Mouse (Mus musculus) spleen, postnatal 4 days (tissue): ENCODE results near the gene Cox5a.

Experiments
- DNase-seq, 2 experiments: peaks; one replicate each; pipeline ENCODE4 v3.0.0; 2022; ENCODE audit warnings: low spot score in 2 of 2

Gene Cox5a

DNA sequence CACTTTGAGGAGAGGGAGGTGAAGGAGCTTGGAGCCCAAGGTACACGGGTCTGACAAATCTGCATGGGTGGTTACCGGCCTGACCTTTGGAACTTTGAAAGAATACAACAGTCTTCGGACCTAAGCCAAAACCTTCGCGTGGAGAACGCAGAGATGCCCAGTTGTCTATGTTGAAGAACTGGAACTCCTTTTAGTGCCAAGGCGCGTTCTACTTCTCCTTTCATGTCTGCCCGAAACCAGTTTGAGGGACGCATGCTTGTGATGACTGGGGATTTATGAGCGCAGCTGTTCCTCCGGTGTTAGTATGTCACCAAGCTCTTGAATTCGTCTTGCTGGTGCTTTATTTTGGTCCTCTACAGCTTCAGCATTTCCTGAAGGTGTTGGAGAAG, 40.6 kb downstream of the Cox5a start:
- peak in 1 of 2 experiments; percentile 33 for DNase-seq

DNA sequence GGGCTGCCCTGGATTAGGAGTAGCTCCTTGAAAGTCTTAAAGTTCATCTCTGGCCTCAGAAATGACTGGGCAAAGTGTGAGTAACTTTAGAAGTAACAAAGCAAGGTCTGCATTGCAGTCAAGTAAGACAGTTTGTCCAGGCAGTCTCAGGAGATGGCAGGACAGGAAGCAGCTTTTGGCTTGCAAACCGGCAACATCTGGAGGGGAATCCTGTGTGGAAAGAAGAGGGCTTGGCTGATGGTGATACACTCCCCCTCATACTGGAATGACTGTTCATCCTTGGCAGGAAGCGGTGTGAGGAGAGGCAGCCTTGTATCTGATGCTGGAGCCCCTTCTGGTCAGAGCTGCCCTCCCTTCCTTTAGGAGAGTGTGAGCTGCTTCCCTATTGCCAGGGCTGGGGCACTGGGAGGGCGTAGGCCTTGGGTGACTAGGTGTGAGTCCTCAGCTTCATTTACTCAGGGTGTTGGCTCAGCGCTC, 41.9 kb downstream of the Cox5a start:
- DNase-seq, result no peak

DNA sequence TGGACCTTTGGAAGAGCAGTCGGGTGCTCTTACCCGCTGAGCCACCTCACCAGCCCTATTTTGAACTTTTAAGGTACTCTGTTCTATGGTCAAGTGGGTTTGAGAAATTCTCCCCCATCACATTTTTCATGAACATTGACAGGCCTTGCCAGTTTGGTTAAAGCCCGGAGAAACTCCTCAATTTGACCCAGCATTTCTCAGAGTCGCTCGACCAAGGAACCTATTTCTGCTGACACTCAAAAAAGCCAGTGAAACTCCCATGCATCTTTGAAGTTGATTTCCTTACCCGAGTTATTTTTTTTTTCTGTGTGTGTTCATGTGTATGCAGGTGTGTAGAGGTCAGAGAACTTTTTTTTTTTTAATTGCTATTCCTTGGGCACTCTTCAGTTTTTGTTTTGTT, 43.5 kb downstream of the Cox5a start:
- DNase-seq, result no peak

DNA sequence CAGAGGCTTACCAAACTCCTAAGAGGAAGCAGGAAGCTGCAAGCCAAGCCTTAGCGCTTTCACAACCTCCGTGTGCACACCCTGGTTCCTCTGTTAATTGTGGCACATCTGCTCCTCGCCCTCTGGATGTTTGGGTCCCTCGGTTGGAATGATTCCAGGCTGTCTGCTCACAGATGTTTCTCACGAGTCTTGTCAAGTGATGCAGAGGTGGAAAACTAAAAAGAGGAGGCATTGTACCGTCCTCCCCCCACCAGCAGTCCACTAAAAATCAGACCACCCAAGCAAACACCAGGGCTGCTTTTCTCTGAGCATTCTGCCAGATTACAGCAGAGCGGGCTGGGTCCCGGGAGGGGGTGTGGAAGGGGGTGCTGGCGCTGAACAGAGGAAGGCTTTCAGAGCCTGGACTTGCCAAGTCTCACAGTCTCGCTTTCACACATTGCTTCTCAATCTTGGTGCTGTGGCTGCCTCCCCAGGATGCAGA, 44.7 kb downstream of the Cox5a start:
- no peak for DNase-seq

DNA sequence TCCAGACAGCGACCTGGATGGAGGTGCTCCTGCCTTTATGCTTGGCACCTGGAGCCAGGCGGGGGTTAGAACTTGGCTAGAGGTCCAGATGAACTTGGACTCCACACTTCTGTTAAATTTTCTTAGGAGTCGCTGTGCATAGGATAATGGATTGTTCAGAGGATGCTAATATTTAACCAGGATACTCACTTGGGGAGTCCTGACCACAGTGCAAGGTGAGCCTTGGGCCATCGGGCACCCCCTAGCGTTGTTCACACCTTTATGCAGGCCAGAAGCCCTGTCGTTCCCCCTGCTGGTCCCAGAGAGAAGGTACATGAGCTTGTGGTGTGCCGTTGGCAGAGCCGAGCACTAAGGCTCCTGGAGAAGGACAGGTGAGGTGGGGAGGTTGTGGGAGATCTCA, 45.8 kb downstream of the Cox5a start:
- no peak for DNase-seq

DNA sequence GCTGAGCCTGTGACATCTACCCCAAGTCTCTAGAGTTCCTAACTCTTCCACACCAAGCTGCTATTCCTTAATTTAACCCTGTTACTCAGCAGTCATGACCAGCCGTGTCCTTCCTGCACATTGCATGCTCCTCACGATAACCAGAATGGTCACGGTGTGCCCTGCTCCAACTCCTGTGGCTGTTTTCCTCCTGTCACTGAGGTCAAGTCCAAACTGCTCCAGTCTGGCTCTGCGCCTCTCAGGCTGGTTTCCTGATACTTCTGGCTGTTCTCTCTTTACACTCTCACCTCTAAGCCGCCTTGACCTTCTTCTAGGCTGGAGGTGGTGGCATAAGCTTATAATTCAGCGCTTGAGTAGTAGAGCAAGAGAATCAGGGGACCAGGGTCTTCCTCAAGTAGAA, 47.4 kb downstream of the Cox5a start:
- no peak for DNase-seq

DNA sequence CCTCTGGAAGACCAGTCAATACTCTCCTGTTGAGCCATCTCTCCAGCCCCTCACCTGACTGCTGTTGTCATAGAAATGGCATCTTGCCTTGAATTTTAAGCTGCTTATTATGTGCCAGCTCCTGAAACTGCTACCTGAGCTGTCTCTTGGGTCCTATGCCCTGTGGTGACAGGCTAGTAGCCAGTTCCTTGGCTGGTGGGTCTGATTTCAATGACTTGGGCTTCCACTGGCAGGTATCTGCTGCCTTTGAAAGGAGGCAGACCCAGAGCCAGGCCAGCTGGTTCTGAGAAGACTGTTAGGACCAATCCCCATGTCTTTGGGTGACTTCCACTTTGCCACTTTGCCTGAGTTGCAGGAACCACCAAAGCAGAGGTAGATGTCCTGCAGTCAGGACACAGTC, 53.3 kb downstream of the Cox5a start:
- DNase-seq, result no peak

DNA sequence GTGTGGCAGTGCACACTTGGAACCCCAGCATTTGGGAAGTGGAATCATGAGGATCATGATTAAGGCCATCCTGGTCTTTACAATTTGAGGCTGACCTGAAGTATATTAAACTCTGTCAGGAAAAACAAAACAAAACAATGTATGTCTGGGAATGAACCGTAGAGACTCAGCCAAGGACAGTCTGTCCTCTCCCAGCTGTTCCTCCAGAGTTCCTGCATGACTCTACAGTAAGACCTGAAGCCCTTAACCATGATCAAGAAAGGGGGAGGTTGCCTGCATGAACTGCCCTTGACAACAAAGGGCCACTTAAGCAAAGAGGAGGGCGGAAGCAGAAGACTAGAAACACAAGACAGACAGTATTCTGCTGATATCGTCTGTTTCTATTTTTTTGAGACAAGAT, 54.5 kb downstream of the Cox5a start:
- DNase-seq, result no peak

DNA sequence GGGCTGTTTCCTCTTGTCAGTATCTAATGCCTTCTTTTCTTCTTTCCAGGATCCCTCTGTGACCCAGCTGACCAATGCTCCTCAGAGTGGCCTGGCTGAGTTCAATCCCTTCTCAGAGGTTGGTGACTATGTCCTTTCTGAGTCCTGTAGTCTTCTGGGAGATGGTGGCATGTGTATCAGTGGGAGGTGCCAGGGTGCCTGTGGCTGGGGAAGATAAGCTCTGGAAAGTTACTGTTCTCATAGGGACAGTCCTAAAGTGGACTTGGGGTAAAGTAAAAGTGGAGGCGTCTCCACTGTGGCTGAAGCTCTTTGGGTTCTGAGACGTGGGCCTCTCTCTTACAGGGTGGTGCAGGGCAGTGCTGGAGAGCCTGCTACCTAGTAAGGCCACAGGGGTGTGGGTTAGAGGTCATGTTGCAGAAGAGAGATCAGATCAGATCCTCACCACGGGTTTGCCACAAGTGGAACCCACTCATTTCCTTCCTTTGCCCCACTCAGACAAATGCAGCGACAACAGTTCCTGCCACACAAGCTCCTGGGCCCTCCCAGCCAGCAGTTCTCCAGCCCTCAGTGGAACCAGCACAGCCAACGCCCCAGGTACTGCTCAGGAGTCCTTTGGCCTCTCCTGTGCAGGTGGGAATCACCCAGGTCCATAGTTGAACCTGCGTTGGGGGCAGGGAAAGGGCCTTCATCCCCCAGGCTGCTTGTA, 56.2 kb downstream of the Cox5a start:
- no peak for DNase-seq
